Mouse (Mus musculus): ENCODE measurements around the gene Gpr37l1. TPM values are rescaled to one million over a fixed set of nuclear protein-coding genes. Genes with fewer than 3 reads are reported as not detected.
A peak's percentile ranks its signal among the peaks of the same experiment; 100 is the strongest.

Gene Gpr37l1
- polyA plus RNA-seq, 1 experiment from 2014 or later: not detected

DNA sequence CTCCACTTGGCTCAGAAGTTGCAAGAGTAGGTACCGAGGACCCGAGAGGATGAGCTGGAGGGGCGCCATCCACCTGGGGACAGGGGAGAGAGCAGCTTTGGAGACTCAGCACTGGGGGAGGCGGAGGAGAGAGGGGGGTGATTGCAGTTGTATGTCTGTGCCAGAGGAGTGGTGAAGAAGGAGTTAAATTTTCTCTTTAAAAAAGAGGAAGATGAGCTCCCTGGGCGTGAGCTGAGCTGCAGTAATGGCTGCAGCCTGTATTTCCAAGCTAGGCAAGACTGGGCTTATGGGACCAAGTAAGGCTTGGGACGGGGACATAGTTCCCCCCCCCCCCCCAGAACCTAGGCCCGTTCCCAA is 19.8 kb downstream of the Gpr37l1 start:
- Histone ChIP-seq H3K9ac (ENCODE audit: low read length) (peak overlapping the region; percentile 95), H3K27me3 (ENCODE audit: control insufficient read depth, insufficient read depth, low read length) (no peaks in the 10 kb centered on the region), H3K4me2 (ENCODE audit: low read depth, low read length, severe bottlenecking) (peak overlapping the region; percentile 86), H3K4me1 (replicated peaks; ENCODE audit: control insufficient read depth, insufficient read depth, low read length) (peaks cover 7% of the 10 kb centered on the region; the same call in 1 of the 2 replicates), H3K4me3 (ENCODE audit: low read depth, low read length) (peak overlapping the region; percentile 93), H3K36me3 (ENCODE audit: control insufficient read depth, insufficient read depth, low read length) (no peaks in the 10 kb centered on the region), H3K9me3 (ENCODE audit: control insufficient read depth, low read length) (no peaks in the 10 kb centered on the region), H3K27ac (ENCODE audit: low read depth, low read length) (no peak overlapping the region)
- DNase-seq (ENCODE audit: low spot score) (no peak), ATAC-seq (replicated peaks; ENCODE audit: low FRiP score) (no peak)
- 0% methylated on average over 7 of the region's 7 CpGs for WGBS

DNA sequence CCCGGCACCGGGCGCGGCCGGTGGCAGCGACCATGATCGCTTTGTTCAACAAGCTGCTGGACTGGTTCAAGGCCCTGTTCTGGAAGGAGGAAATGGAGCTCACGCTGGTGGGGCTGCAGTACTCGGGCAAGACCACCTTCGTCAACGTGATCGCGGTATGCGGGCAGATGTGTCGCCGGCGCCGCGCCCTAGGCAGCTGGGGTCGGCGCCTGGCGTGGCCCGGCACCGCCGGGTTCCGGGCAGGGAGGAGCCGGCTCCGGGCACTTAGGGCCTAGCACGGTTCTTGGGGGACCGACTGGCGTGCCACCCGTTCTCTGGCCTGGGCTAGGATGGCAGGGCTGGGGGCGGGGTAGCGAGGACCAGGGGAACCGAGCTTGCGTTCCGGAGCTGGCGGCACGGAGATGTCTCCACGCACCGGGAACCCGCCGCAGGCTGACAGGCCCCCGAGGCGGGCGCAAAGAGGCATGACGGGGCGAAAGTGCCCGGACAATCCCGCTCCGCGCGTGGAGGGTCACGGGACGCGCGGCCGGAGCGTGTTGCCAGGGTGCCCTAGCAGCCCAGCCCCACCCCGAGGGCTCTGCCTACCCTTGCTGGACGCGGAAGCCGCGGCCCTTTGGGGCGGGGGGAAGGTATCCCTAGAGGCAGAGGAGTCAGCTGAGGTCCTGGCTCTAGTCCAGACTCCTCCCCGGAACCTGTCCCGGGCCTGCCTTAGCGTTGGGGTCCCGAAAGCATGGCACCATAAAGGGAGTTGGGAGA is 20.4 kb downstream of the Gpr37l1 start:
- Histone ChIP-seq H3K4me2 (ENCODE audit: low read depth, low read length, severe bottlenecking) (peak overlapping the region; percentile 86), H3K9me3 (ENCODE audit: control insufficient read depth, low read length) (no peaks in the 10 kb centered on the region), H3K4me1 (replicated peaks; ENCODE audit: control insufficient read depth, insufficient read depth, low read length) (peaks cover 7% of the 10 kb centered on the region; the same call in 1 of the 2 replicates), H3K27ac (ENCODE audit: low read depth, low read length) (peak overlapping the region; percentile 74), H3K4me3 (ENCODE audit: low read depth, low read length) (peak overlapping the region; percentile 93), H3K9ac (ENCODE audit: low read length) (peak overlapping the region; percentile 95), H3K36me3 (ENCODE audit: control insufficient read depth, insufficient read depth, low read length) (no peaks in the 10 kb centered on the region), H3K27me3 (ENCODE audit: control insufficient read depth, insufficient read depth, low read length) (no peaks in the 10 kb centered on the region)
- under 1% methylated on average over 69 of the region's 69 CpGs for WGBS
- ATAC-seq (replicated peaks; ENCODE audit: low FRiP score) (peak; percentile 71), DNase-seq (ENCODE audit: low spot score) (peak; percentile 81)

DNA sequence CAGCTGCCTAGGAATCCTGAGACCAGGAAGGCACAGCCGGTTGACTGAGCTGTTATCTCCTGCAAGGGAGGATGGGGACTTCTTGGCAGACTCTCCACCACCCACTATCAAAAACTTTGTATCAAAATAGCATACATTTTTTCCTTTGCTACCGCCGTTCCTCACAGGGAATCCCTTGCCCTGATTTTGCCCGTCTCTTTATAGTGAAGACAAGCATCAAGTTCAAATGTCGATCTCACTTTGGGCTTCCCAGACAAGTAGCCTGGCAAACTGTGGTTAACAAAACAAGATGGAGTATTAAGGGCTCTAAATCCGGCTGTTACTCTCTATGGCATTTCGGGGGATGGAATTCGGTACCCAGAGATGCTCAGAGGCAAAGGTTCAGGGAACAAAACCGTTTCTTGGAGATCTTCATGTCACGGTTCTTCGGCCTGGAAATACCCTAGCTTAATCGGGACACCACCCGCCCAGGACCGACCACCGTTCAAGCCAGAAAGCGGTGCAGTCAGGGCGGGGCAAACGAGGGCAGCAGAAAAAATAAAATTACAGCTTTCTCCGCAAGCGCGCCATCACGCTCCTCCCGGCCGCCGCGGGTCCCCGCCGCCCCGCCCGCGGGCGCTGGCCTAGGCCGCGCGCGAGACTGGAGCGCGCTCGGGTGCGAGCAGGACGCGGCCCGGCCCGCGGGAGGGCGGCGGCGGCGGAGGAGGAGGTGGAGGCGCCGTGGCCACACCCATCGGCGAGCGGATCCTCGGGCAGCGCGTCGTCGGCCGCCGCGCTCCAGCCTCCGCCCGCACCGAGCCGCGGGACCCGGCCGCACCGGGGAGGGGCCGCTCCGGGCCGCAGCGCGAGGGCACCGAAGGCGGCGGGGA is 21.2 kb downstream of the Gpr37l1 start, which contains the start of gene Arl8a:
Gene Arl8a (plus strand): TSS at position 748 of the 869 bp plus-strand sequence.
- Histone ChIP-seq H3K9ac (ENCODE audit: low read length) (peak within 1 kb of the TSS; percentile 95), H3K27ac (ENCODE audit: low read depth, low read length) (peak within 1 kb of the TSS; percentile 74), H3K36me3 (ENCODE audit: control insufficient read depth, insufficient read depth, low read length) (no peaks in the 10 kb centered on the region), H3K9me3 (ENCODE audit: control insufficient read depth, low read length) (no peaks in the 10 kb centered on the region), H3K4me1 (replicated peaks; ENCODE audit: control insufficient read depth, insufficient read depth, low read length) (peaks cover 7% of the 10 kb centered on the region; the same call in 1 of the 2 replicates), H3K4me2 (ENCODE audit: low read depth, low read length, severe bottlenecking) (peak within 1 kb of the TSS; percentile 86), H3K4me3 (ENCODE audit: low read depth, low read length) (peak within 1 kb of the TSS; percentile 93), H3K27me3 (ENCODE audit: control insufficient read depth, insufficient read depth, low read length) (no peaks in the 10 kb centered on the region)
- ATAC-seq (replicated peaks; ENCODE audit: low FRiP score): peak; percentile 87
- peak; percentile 91 for DNase-seq (ENCODE audit: low spot score)
- WGBS: under 1% methylated on average over 67 of the region's 78 CpGs

DNA sequence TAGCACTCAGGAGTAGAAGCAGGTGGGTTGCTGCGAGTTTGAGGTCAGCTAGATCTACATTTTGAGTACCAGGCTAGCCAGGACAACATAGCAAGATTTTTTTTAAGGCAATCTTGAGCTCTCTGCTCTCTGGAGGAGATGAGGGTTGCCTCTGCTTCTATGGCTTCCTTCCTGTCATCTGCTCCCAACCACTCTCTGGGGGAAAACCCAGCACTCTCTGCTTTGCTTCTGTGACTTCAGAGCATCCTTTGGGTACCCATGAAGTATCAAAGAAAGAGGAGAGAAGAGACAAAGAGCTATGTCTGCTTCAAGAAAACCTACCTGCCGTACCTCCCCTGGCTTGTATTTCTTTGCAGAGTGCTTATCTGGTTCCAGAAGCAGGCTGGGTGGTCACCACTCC is 23.5 kb downstream of the Gpr37l1 start:
- Histone ChIP-seq H3K9ac (ENCODE audit: low read length) (no peak overlapping the region), H3K4me1 (replicated peaks; ENCODE audit: control insufficient read depth, insufficient read depth, low read length) (peaks cover 7% of the 10 kb centered on the region; the same call in 1 of the 2 replicates), H3K27me3 (ENCODE audit: control insufficient read depth, insufficient read depth, low read length) (no peaks in the 10 kb centered on the region), H3K4me2 (ENCODE audit: low read depth, low read length, severe bottlenecking) (no peak overlapping the region), H3K9me3 (ENCODE audit: control insufficient read depth, low read length) (no peaks in the 10 kb centered on the region), H3K27ac (ENCODE audit: low read depth, low read length) (no peak overlapping the region), H3K4me3 (ENCODE audit: low read depth, low read length) (no peak overlapping the region), H3K36me3 (ENCODE audit: control insufficient read depth, insufficient read depth, low read length) (no peaks in the 10 kb centered on the region)
- no peak for DNase-seq (ENCODE audit: low spot score)
- 88% methylated on average over 2 of the region's 2 CpGs for WGBS
- no peak for ATAC-seq (replicated peaks; ENCODE audit: low FRiP score)

GRCm38 (mm10) chr1:135142452-135142851 is 25.0 kb downstream of the Gpr37l1 start:
- no peak for ATAC-seq (replicated peaks; ENCODE audit: low FRiP score)
- DNase-seq (ENCODE audit: low spot score): no peak
- 73% methylated on average over 2 of the region's 2 CpGs for WGBS
- Histone ChIP-seq H3K4me3 (ENCODE audit: low read depth, low read length) (no peak overlapping the region), H3K9me3 (ENCODE audit: control insufficient read depth, low read length) (no peaks in the 10 kb centered on the region), H3K27me3 (ENCODE audit: control insufficient read depth, insufficient read depth, low read length) (no peaks in the 10 kb centered on the region), H3K36me3 (ENCODE audit: control insufficient read depth, insufficient read depth, low read length) (no peaks in the 10 kb centered on the region), H3K4me2 (ENCODE audit: low read depth, low read length, severe bottlenecking) (no peak overlapping the region), H3K27ac (ENCODE audit: low read depth, low read length) (no peak overlapping the region), H3K9ac (ENCODE audit: low read length) (no peak overlapping the region), H3K4me1 (replicated peaks; ENCODE audit: control insufficient read depth, insufficient read depth, low read length) (no peaks in the 10 kb centered on the region)

DNA sequence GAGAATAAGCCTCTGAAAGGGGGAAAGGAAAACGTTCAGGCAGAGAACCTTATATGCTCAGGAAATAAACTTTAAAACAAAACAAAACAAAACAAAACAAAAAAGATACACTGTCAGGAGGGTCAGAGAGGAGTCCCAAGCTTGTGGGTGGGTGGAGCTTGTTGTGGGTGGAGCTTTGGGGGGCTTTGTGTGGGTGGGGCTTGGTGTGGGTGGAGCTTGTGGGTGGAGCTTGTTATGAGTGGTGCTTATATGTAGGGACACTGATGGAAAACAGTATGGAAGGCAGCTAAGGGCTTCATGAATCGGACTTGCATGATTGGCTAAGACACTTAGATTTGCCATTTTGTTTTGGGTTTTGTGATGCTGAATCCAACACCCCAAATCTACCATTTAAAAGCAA is 27.6 kb downstream of the Gpr37l1 start:
- no peak overlapping the region for H3K27ac ChIP-seq (ENCODE audit: low read depth, low read length)
- H3K4me2 ChIP-seq (ENCODE audit: low read depth, low read length, severe bottlenecking): no peak overlapping the region
- no peak for ATAC-seq (replicated peaks; ENCODE audit: low FRiP score)
- H3K36me3 ChIP-seq (ENCODE audit: control insufficient read depth, insufficient read depth, low read length): no peaks in the 10 kb centered on the region
- H3K4me1 ChIP-seq (replicated peaks; ENCODE audit: control insufficient read depth, insufficient read depth, low read length): no peaks in the 10 kb centered on the region
- no peak overlapping the region for H3K4me3 ChIP-seq (ENCODE audit: low read depth, low read length)
- H3K9ac ChIP-seq (ENCODE audit: low read length): no peak overlapping the region
- WGBS: 75% methylated on average over 2 of the region's 2 CpGs
- peak; percentile 42 for DNase-seq (ENCODE audit: low spot score)
- H3K9me3 ChIP-seq (ENCODE audit: control insufficient read depth, low read length): no peaks in the 10 kb centered on the region
- H3K27me3 ChIP-seq (ENCODE audit: control insufficient read depth, insufficient read depth, low read length): no peaks in the 10 kb centered on the region

DNA sequence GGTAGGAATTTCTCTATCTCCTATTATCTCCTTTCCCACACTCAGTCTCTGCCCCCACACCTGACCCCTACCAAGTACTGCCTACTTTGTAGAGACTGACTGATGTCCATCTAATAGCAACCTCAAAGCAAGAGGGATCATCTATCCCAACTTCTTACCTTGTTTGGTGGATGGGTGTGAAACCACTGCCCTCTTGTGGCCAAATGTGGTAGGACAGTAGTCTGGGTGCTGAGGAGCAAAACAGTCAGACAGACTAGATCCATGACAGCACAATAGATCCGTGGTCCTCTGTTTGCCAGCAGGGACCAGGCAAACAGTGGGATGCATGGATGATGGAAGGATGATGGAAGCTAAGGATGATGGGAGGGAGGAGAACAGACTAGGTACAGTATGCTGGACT is 31.0 kb downstream of the Gpr37l1 start:
- Histone ChIP-seq H3K27ac (ENCODE audit: low read depth, low read length) (no peak overlapping the region), H3K36me3 (ENCODE audit: control insufficient read depth, insufficient read depth, low read length) (no peaks in the 10 kb centered on the region), H3K9me3 (ENCODE audit: control insufficient read depth, low read length) (no peaks in the 10 kb centered on the region), H3K4me2 (ENCODE audit: low read depth, low read length, severe bottlenecking) (no peak overlapping the region), H3K4me1 (replicated peaks; ENCODE audit: control insufficient read depth, insufficient read depth, low read length) (no peaks in the 10 kb centered on the region), H3K27me3 (ENCODE audit: control insufficient read depth, insufficient read depth, low read length) (no peaks in the 10 kb centered on the region), H3K4me3 (ENCODE audit: low read depth, low read length) (no peak overlapping the region), H3K9ac (ENCODE audit: low read length) (no peak overlapping the region)
- peak; percentile 90 for DNase-seq (ENCODE audit: low spot score)
- 10% methylated on average over 1 of the region's 1 CpGs for WGBS
- ATAC-seq (replicated peaks; ENCODE audit: low FRiP score): no peak

GRCm38 (mm10) chr1:135135111-135135787 is 32.2 kb downstream of the Gpr37l1 start:
- H3K36me3 ChIP-seq (ENCODE audit: control insufficient read depth, insufficient read depth, low read length): no peaks in the 10 kb centered on the region
- no peak overlapping the region for H3K27ac ChIP-seq (ENCODE audit: low read depth, low read length)
- no peaks in the 10 kb centered on the region for H3K9me3 ChIP-seq (ENCODE audit: control insufficient read depth, low read length)
- no peaks in the 10 kb centered on the region for H3K27me3 ChIP-seq (ENCODE audit: control insufficient read depth, insufficient read depth, low read length)
- H3K9ac ChIP-seq (ENCODE audit: low read length): no peak overlapping the region
- no peak overlapping the region for H3K4me3 ChIP-seq (ENCODE audit: low read depth, low read length)
- WGBS: 89% methylated on average over 8 of the region's 8 CpGs
- no peak for DNase-seq (ENCODE audit: low spot score)
- no peaks in the 10 kb centered on the region for H3K4me1 ChIP-seq (replicated peaks; ENCODE audit: control insufficient read depth, insufficient read depth, low read length)
- no peak for ATAC-seq (replicated peaks; ENCODE audit: low FRiP score)
- H3K4me2 ChIP-seq (ENCODE audit: low read depth, low read length, severe bottlenecking): no peak overlapping the region
